Mouse (Mus musculus): ENCODE measurements at regions not wholly inside any gene's neighbourhood (a gene's known extent, or its start where the extent isn't known, plus 50 kb on each side); places are given as distances from the start of the nearest gene placed in this dataset.
"Not testable (repeated sequence)": the region's sequence is repeated elsewhere in the genome, so short reads cannot be mapped to it uniquely, and the experiment has no call there.

DNA sequence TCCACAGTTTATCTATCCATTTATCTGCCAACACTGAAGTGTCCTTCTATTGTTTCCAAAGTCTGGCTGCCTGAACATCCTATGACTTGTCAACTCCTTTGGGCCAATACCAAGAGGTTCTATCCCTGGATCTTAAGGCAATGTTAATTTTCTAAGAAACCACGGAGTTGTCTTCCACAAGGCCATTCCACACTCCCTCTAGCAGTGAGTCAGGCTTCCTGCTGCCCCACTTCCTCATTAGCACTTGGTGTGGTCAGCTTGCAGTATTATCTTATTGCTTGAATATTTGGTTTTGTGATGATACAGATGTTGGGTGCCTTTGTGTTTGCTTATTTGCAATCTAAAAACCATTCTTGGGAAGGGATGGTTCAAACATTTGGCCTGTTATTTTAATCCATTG is 87.5 kb upstream of the Ppp2r2d start:
- DNase-seq (ENCODE audit: low read depth) = no peak

DNA sequence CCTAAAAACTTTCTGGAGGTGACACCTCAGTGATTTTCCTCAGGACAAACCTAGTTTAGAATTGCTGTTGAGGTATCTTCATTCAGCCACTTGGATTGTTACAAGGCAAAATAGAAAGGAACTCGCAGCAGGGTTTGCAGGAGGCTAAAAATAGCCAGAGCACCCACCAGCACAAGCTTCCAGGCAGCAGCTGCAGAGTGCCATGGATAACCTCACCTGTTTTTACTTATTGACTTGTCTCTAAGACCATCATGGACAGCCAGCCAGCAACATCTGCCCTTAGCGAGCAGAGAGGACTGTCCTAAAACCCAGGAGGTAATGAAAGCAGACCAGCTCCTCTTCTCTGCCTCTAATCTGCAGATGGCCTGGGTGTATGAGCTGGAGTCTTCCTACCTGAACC is 97.4 kb upstream of the Ppp2r2d start:
- no peak for DNase-seq (ENCODE audit: low read depth)

DNA sequence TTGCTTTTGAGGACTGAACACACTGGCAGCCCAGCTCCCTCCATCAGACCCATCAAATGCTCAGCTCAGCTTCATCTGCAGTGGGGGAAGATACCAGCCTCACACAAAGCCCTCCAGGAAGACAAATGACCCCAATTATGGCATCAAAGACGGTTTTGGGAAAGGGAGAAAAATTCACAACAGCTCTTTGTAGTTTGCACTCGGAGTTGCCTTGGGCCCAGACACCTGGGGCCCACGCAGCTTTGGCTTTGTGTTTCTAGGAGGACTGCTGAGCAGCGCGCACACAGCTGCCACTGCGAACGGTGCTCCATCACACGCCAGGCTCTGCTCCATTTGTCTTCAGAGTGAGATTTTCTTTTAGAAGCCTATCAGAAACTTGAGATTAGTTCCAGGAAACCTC is 99.3 kb upstream of the Ppp2r2d start:
- DNase-seq (ENCODE audit: low read depth) = no peak

DNA sequence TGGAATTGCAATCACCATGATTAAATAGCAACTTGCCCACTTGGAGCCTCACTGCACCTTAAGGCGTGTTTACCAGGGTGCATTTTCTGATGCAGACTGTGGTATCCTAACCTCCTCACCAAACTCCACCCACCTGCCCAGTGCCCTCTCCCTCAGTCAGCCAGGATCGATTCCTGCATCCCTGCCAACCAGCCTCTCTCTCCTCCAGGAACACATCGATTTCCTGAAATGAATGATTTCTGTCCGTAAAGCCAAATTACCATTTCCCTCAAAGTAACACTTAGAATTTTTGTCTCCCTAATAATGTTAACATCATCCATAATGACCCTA is 103.4 kb upstream of the Ppp2r2d start:
- no peak for DNase-seq (ENCODE audit: low read depth)

DNA sequence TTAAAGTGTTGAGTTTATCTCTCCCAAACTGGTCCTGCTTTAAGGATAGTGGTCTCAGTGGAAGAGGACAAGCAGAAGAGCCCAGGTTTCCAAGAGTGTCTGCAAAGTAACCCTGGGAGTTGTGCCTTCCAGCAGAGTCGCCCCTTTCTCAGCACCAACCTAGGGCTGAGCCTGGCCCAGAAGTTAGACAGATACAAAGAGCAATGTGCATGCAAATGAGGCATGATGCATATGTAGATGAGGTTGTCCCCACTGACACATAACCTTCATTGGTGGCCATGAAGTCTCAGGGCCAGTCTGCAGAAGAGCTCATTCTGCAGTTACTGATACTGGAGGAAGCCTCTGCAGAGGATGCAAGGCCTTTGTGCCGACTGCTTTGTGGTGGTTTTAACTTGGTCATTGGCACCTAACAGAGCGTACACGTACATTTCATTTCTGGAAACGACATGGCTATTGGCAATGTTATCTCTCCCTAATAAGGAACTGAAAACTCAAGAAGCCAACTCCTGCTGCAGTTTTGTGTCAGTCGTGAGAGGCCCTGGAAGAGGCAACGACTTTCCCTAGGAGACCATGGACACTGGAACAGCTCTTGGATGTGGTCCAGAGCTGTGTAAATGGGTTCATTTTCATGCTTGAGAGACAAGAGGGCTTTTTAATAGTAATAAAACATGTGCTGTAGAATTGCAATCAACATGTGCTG is 103.9 kb upstream of the Ppp2r2d start:
- no peak for DNase-seq (ENCODE audit: low read depth)

DNA sequence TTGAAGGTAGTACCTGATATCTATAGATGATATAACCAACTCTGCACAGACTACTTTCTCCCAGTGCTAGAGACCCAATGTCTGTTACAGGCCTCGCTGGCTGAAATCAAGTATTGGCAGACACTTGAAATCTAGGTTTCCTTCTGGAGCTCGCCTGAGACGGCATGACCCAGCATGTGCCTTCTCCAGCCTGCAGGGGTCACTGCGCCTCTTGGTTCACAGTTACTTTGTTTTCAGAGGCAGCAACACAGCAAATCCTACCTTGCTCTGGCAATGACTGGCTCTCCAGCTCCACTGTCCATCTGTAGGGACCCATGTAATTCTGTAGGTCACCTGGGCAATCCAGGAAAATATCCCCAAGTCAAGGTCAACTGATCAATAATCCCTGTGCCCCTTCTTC is 111.6 kb upstream of the Ppp2r2d start:
- DNase-seq (ENCODE audit: low read depth) = no peak

- no peak for DNase-seq (ENCODE audit: low read depth)
These were observed 121.0 kb upstream of the Ppp2r2d start for GRCm38 (mm10) chr7:138724829-138725228.

DNA sequence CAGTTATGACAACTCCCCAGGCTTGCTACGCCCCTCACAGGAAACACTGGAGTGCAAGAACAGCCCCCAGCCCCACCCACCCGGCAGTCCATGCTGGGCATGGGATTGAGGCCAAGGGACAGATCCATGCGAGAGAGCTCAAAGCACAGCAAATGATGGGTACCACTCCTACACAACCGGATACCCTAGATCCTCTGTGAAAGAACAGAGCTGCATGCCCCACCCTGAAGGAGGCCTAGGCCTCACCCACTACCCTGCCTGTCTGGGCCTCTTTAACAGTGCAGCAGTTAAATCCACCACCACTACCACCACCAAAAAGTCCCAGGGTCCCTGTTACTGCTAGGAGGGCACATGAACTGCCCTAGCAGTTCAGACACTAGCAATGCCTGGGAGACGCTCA is 126.3 kb upstream of the Ppp2r2d start:
- DNase-seq (ENCODE audit: low read depth) = no peak

- no peak for DNase-seq (ENCODE audit: low read depth)
These were observed 126.8 kb upstream of the Ppp2r2d start for GRCm38 (mm10) chr7:138719115-138719514.

DNA sequence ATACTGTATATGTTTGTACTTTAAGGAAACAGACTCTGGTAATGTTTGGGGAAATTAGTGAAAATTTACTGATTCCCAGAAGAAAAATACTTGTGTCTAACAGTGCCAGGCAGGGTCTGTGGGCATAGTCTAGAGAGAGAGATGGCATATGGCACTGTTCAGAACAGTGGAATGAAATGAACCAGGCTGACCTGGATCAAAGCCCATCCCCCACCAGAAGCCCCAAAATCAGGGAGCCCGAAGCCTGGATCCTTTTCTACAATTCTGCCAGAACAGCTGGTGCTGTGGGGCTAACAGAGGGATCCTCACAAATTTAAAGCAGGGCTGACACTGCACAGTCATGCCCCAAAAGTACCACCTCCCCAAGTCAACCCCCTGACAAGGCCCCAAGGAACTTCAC is 131.1 kb upstream of the Ppp2r2d start:
- DNase-seq (ENCODE audit: low read depth) = no peak

- DNase-seq (ENCODE audit: low read depth) = no peak
These were observed 137.5 kb upstream of the Ppp2r2d start for GRCm38 (mm10) chr7:138708373-138708772.

- not testable (repeated sequence) for DNase-seq (ENCODE audit: low read depth)
These were observed 146.3 kb upstream of the Ppp2r2d start for GRCm38 (mm10) chr7:138699599-138699998.

DNA sequence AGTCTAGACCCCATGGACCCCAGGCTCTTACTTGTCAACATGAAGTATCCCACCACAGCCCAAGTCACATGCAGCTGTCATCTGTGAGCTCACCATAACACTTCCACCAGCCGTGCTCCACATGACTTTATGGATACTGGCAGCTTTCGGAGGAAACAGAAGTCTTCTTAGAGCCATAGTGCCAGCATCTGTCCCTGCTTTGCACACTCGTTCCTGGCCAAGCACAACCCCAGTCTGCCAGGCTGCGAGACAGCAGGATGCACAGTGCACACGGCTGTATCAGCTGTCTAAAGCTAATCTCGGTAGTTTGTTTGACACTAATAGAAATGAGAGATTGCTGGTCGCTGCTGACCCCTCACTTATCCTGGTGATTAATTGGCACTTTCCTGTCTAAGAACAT is 163.7 kb upstream of the Ppp2r2d start:
- no peak for DNase-seq (ENCODE audit: low read depth)

DNA sequence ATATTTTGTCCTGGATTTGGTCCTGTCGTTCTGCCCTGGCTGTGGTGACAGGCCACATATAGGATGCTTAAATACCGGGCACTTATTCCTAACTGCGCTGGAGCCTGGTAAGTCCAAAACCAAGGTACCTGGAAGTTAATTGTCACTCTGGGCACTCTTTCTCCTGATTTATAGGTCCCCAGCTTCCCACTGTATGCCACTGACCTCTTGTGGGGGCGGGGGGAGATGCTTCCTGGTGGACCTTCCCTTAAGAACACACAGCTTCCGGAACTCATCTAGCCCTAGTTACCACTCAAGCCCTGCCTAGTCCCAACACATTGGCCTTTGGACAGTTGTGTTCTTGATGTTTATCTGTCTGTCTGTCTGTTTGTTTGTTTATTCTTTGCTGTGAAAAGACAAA is 165.3 kb upstream of the Ppp2r2d start:
- DNase-seq (ENCODE audit: low read depth) = no peak

DNA sequence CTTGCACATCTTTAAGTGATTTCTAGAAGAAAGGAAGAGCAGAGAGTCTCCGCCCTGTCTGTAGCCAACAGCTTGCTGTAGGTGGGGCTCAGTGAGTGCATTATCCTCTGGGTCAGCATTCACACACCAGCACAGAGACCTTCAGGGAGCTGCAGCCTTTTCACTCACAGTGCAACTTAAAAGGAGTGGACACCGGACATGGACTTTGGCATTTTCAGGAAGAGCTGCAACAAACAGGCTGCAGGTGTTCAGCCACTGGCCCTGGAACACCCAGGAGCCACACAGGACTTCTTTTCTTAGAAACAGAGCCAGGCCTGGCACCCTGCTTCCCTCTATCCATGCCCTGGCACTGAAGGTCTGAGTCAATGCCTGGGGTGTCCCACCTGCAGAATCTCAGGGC is 166.3 kb upstream of the Ppp2r2d start:
- no peak for DNase-seq (ENCODE audit: low read depth)

DNA sequence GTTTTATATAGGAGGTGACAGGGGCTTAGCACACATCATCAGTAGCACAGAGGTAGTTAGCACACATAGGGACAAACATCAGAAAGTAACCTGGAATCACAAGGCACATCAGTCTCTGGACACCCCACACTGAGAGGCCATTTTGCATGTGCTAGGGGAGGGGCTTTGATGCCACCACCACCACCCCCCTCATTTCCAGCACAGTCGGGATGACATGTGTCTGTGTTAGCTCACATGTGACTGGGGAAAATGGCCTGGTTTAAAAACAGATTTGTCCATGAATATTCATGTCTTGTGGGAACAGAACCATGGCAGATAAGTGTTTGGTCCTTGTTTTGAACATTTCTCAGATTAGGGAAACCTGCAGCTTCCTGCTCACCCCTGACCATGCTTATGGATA is 172.9 kb upstream of the Ppp2r2d start:
- DNase-seq (ENCODE audit: low read depth) = no peak

- no peak for DNase-seq (ENCODE audit: low read depth)
These were observed 177.5 kb upstream of the Ppp2r2d start for GRCm38 (mm10) chr7:138668337-138668736.

- DNase-seq (ENCODE audit: low read depth) = no peak
These were observed 185.8 kb upstream of the Ppp2r2d start for GRCm38 (mm10) chr7:138660124-138660523.

- DNase-seq (ENCODE audit: low read depth) = no peak
These were observed 188.4 kb upstream of the Ppp2r2d start for GRCm38 (mm10) chr7:138657521-138657920.

- no peak for DNase-seq (ENCODE audit: low read depth)
These were observed 188.8 kb upstream of the Ppp2r2d start for GRCm38 (mm10) chr7:138657076-138657475.

DNA sequence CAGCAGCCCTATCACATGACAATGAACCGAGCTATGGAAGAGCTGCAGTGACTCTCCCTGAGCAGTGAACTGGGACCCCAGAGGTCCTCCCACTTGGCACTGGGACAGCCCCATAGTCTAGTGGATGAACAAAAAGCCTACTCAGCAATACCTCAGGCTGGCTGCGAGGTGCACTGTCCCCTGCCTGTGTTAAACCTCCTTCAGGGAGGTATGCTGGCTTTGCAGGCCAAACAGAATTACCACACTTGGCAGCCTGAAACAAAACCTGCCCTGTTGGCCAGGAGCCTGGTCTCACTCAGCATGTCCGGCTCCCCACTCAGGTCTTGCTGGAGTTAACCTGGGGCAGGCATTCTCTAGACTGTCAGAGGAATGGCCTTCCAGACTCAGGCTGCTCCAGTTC is 189.9 kb upstream of the Ppp2r2d start:
- DNase-seq (ENCODE audit: low read depth) = no peak

GRCm38 (mm10) chr7:138650946-138651345 is 194.9 kb upstream of the Ppp2r2d start:
- DNase-seq (ENCODE audit: low read depth) = no peak

DNA sequence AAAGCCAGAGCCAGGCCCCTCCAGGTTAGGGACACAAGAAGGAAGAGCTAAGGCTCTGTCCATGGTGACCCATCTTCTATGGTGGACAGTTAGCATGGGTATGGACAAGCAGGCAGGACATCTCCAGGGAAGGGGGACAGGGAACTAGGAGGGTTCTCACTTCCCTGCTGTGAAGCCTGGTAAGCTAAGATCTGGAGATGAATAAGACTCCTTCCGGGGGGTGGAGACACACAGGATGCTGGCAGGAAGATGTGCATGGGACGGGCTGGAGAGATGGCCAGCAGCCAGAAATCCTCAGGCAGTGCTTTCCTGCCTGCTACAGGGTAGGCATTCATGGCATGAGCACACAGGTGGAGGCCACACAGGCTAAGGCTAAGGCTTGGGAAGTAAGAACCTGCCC is 198.2 kb upstream of the Ppp2r2d start:
- DNase-seq (ENCODE audit: low read depth) = no peak

DNA sequence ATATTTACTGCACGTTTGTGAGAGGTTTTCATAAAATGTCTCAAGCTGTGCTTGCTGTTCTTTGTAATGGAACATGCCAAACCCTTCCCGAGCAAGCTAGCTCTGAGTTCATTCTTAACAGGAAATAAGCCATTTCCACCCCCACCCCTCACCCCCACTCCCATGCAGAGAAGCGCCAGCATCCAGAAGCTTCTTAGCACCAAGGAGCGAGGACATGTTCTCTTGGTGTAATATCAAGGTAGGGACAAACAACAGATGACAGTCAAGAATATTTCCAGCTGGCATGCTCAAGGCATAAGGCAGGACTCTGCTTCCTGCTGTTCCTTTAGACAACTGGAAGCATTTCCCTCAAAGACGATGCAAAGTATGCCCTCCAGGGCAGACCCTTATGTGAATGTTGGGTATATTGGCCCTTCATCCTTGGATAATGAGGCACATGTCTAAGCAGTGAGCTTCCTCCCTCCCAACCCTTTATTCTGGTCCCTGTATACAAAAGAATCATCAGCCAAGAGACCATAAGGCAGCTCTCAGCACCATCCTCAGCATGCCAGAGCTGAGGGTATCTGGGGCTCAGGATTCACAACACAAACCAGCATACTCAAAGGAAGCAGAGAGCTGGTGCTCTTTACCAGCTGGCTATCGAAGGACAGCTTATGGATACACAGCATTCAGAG is 205.2 kb upstream of the Ppp2r2d start:
- no peak for DNase-seq (ENCODE audit: low read depth)

Measured in c-Kit-positive CD71-negative TER-119-negative erythroid progenitor cells, embryonic 14.5 days (primary cell).